Mouse (Mus musculus): ENCODE data around the gene Arhgef3. TPM values are rescaled to one million over a fixed set of nuclear protein-coding genes. Genes with fewer than 3 reads are reported as not detected.
"Not testable (repeated sequence)": the region's sequence is repeated elsewhere in the genome, so short reads cannot be mapped to it uniquely, and the experiment has no call there.

Gene Arhgef3
- polyA plus RNA-seq, 1 experiment from 2014 or later: 6.6 TPM

DNA sequence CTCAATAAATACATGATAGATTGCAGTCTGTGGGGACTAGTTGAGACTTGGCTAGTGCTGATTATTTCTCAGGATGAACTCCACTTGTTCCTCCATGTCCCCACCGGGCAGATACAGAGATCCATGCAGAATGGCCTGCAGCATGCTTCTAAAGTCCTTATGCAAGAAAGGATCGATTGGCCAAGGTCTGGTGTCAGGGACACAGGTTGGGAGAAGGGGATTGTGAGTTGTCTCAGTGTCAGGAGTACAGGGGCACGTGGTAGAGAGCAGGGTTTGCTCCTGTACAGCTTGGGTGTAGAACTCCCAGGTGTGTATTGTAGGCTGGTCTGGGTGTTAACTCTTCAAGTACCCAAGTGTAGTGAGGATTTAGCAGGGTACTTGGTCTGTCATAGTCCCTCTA, 130.2 kb downstream of the Arhgef3 start:
- H3K9me3 ChIP-seq (replicated peaks): no peaks in the 10 kb centered on the region
- H3K9ac ChIP-seq: no peak overlapping the region
- no peak overlapping the region for H3K4me2 ChIP-seq (replicated peaks)
- H3K4me1 ChIP-seq: no peaks in the 10 kb centered on the region
- ATAC-seq (ENCODE audit: low FRiP score): no peak
- no peaks in the 10 kb centered on the region for H3K36me3 ChIP-seq
- no peaks in the 10 kb centered on the region for H3K27me3 ChIP-seq
- no peak overlapping the region for H3K27ac ChIP-seq
- WGBS: 83% methylated on average over 3 of the region's 3 CpGs
- H3K4me3 ChIP-seq: no peak overlapping the region

DNA sequence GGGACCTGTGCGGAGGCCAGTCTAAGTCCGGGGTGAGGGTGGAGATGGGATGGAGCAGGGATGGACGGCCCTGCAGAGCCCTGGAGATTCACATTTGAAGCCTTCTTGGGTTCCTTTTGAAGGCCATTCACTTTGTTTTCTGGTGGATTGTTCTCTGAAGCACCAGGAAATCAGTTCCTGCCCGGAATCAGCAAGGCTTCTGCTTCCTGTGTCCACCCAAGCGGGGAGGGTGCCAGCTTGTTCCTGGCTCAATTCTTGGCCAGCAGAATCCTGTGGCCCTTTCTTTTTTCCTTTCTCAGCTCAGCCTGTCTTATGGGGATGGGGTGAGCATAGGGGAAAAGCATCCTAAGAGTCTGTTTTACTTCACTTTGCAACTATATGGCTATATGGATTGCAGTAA, 131.7 kb downstream of the Arhgef3 start:
- Histone ChIP-seq H3K27ac (no peak overlapping the region), H3K36me3 (no peaks in the 10 kb centered on the region), H3K9me3 (replicated peaks) (no peaks in the 10 kb centered on the region), H3K4me3 (no peak overlapping the region), H3K4me1 (no peaks in the 10 kb centered on the region), H3K9ac (no peak overlapping the region), H3K27me3 (no peaks in the 10 kb centered on the region), H3K4me2 (replicated peaks) (no peak overlapping the region)
- ATAC-seq (ENCODE audit: low FRiP score): no peak
- 78% methylated on average over 5 of the region's 5 CpGs for WGBS

DNA sequence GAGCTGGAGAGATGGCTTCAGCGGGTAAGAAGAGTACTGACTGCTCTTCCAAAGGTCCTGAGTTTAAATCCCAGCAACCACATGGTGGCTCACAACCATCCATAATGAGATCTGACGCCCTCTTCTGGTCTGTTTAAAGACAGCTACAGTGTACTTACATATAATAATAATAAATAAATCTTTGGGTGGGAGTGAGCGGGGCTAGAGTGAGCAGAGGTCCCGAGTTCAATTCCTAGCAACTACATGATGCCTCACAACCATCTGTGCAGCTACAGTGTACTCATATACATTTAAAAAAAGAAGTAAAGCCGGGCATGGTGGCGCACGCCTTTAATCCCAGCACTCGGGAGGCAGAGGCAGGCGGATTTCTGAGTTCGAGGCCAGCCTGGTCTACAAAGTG, 132.2 kb downstream of the Arhgef3 start:
- not testable (repeated sequence) for ATAC-seq (ENCODE audit: low FRiP score); H3K27ac ChIP-seq; H3K9me3 ChIP-seq (replicated peaks); H3K27me3 ChIP-seq; H3K9ac ChIP-seq; H3K4me1 ChIP-seq; H3K4me2 ChIP-seq (replicated peaks); H3K4me3 ChIP-seq; H3K36me3 ChIP-seq
- 86% methylated on average over 10 of the region's 10 CpGs for WGBS

DNA sequence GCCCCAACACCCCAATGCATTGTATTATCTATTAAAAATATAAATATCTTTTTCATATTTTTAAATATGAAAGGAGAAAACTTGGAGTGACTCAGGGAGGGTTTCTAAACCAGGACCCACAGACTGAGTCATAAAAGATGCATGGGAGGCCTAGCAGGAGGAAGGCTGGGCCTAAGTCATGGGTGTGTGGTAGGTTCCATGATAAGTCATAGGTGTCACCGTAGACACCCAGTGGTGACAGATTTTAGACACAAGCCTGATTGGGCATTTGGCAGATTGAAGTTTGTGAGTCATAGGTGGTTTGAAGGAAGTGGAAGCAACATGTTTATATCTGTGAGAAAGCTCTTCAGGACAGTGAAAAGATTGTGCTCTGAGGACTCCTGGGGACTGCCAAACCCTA, 134.4 kb downstream of the Arhgef3 start:
- ATAC-seq (ENCODE audit: low FRiP score): no peak
- H3K36me3 ChIP-seq: no peaks in the 10 kb centered on the region
- no peak overlapping the region for H3K4me3 ChIP-seq
- no peak overlapping the region for H3K9ac ChIP-seq
- H3K9me3 ChIP-seq (replicated peaks): no peaks in the 10 kb centered on the region
- no peak overlapping the region for H3K4me2 ChIP-seq (replicated peaks)
- H3K4me1 ChIP-seq: no peaks in the 10 kb centered on the region
- no peaks in the 10 kb centered on the region for H3K27me3 ChIP-seq
- WGBS: 100% methylated on average over 1 of the region's 1 CpGs
- no peak overlapping the region for H3K27ac ChIP-seq

DNA sequence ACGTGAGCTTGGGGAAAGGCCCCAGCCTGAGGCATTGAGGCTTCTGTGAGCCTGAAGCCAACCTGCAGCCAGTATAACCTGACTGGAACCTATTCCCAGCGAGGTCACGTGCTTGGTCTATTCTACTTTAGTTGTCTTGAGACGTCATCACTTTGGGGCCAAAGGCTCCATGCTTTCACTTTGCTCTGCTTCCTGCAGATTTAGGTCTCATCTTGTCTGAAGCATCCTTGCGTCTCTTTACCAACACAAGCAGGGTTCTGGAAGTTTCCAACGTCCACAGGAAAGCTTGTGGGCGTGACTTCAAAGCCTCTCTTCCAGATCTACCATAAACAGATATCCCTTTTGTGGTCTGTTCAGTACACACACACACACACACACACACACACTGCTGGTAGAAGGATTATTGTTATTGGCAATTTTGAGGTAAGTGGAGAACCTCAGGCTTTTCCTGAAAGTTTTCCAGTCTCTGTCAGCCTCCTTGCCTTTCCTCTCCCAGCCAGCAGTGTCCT, 135.6 kb downstream of the Arhgef3 start:
- no peak for ATAC-seq (ENCODE audit: low FRiP score)
- no peaks in the 10 kb centered on the region for H3K27me3 ChIP-seq
- H3K4me1 ChIP-seq: no peaks in the 10 kb centered on the region
- H3K9ac ChIP-seq: no peak overlapping the region
- no peak overlapping the region for H3K27ac ChIP-seq
- no peaks in the 10 kb centered on the region for H3K36me3 ChIP-seq
- no peak overlapping the region for H3K4me2 ChIP-seq (replicated peaks)
- no peak overlapping the region for H3K4me3 ChIP-seq
- 76% methylated on average over 7 of the region's 7 CpGs for WGBS
- no peaks in the 10 kb centered on the region for H3K9me3 ChIP-seq (replicated peaks)

DNA sequence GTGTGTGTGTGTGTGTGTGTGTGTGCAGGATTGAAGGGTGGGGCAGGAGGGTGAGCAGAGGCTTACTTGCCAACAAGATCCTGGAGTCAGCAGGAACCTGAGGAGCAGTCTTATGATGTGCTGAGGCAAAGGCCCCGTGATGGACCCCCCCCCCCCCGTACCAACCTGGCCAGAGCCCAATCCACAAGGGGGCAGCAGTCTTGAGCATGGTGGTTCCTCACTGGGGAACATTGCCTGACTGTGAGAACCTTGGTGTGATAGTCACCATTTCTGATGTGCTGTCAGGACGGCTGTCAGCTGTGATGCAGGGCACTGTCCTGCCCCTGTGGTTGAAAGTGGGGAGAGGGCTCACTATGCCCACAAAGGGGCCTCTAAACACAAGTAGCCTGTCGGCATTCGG, 138.7 kb downstream of the Arhgef3 start:
- no peaks in the 10 kb centered on the region for H3K36me3 ChIP-seq
- no peak for ATAC-seq (ENCODE audit: low FRiP score)
- H3K4me2 ChIP-seq (replicated peaks): no peak overlapping the region
- H3K4me1 ChIP-seq: no peaks in the 10 kb centered on the region
- H3K9me3 ChIP-seq (replicated peaks): no peaks in the 10 kb centered on the region
- no peak overlapping the region for H3K4me3 ChIP-seq
- no peak overlapping the region for H3K9ac ChIP-seq
- no peak overlapping the region for H3K27ac ChIP-seq
- no peaks in the 10 kb centered on the region for H3K27me3 ChIP-seq
- 87% methylated on average over 5 of the region's 5 CpGs for WGBS

DNA sequence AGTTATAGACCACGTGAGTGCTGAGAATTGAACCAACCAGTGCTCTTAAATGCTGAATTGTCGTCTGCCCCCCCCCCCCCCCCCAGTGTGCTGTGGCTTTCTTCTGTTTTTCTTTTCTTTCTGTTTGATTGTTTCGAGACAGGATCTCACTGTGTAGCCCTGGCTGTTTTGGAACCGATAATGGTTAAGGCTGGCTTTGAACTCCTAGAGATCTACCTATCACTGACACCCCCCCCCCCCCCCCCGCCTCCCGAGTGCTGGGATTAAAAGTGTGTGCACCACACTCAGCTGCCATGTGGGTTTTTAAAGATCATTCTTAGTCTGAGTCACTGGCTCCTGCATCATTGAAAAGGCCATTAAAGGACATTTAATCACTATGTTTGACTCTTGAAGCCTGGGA, 147.7 kb downstream of the Arhgef3 start:
- Histone ChIP-seq H3K4me3 (no peak overlapping the region), H3K9me3 (replicated peaks) (no peaks in the 10 kb centered on the region), H3K27me3 (no peaks in the 10 kb centered on the region), H3K9ac (no peak overlapping the region), H3K4me1 (no peaks in the 10 kb centered on the region), H3K36me3 (no peaks in the 10 kb centered on the region), H3K27ac (no peak overlapping the region), H3K4me2 (replicated peaks) (no peak overlapping the region)
- 55% methylated on average over 6 of the region's 6 CpGs for WGBS
- no peak for ATAC-seq (ENCODE audit: low FRiP score)

DNA sequence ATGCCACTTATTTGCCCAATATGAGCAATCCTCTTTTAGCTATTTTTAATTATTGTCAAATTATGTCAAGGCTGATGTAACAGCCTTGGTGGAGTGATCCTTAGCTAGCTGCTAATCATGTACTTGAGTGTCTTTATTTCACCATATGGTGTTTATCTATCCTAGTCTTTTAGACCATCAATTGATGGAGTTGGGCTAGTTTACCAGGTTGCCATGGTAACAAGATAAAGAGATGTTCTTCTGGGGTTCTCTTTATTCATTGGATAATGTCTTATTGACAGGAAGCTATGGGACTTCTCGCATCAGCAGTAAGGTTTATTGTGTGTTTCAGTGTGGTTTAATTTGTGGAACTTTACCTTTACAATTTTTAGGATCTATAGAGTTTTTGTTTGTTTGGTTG, 151.9 kb downstream of the Arhgef3 start:
- H3K4me1 ChIP-seq: peaks cover 5% of the 10 kb centered on the region
- H3K27me3 ChIP-seq: no peaks in the 10 kb centered on the region
- H3K9ac ChIP-seq: no peak overlapping the region
- 59% methylated on average over 1 of the region's 1 CpGs for WGBS
- no peaks in the 10 kb centered on the region for H3K36me3 ChIP-seq
- no peak for ATAC-seq (ENCODE audit: low FRiP score)
- H3K9me3 ChIP-seq (replicated peaks): no peaks in the 10 kb centered on the region
- no peak overlapping the region for H3K27ac ChIP-seq
- H3K4me3 ChIP-seq: no peak overlapping the region
- no peak overlapping the region for H3K4me2 ChIP-seq (replicated peaks)

DNA sequence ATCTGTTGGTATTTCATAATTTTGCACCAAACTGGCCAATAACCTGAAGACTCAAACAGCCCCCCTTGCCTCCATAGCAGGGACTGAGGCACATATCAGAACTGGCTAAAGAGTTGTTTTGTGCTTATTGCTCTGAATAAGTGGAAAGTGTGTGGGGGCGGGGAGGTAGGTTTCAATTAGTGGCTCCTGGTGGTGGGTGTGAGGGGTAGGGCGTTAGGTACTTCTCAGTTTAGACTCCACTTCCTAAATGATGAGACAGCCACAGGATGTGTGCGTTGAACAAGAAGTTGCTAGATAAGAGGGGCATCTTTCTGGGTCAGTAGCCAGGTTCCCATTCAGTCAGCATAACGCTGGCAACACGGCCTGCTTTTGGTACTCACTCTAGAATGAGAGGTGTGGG, 153.4 kb downstream of the Arhgef3 start:
- no peak overlapping the region for H3K4me3 ChIP-seq
- H3K4me2 ChIP-seq (replicated peaks): no peak overlapping the region
- peaks cover 17% of the 10 kb centered on the region for H3K4me1 ChIP-seq
- no peak overlapping the region for H3K27ac ChIP-seq
- WGBS: 47% methylated on average over 5 of the region's 5 CpGs
- H3K27me3 ChIP-seq: no peaks in the 10 kb centered on the region
- ATAC-seq (ENCODE audit: low FRiP score): no peak
- H3K9ac ChIP-seq: no peak overlapping the region
- H3K36me3 ChIP-seq: no peaks in the 10 kb centered on the region
- no peaks in the 10 kb centered on the region for H3K9me3 ChIP-seq (replicated peaks)

DNA sequence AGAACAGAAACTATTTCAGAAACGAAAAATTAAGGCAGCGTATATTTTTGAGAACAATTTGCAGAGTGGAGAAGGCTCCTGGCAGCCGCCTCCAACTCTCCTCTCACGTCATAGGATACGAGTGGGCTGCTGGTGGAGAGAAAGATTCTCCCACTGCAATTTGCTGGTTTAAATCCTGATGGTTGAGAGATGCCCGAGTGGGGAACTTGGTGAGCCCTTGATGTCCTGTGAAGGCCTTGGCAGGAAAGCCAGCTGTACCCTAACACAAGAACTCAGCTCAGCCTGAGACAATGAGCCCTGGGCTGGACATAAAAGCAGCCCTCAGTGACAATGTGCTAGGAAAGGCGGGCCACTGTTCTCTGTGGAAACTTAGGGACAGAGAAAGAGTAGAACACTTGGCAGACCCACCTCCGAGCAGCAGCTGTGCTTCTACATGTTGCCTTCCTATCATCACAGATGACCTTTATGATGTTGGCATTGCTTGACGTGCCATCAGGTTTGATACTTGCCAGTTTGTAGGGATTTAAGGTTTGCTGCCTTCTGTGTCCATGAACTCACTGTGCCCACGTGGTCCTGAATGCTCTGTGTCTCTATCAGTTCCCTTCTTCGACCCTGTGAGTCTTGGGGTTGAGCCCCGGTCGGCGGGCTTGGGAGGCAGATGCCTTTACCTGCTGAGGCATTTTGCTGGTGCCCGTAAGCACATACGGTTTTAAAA, 154.4 kb downstream of the Arhgef3 start:
- no peak overlapping the region for H3K4me2 ChIP-seq (replicated peaks)
- H3K4me1 ChIP-seq: peaks cover 17% of the 10 kb centered on the region
- no peaks in the 10 kb centered on the region for H3K27me3 ChIP-seq
- 87% methylated on average over 16 of the region's 16 CpGs for WGBS
- ATAC-seq (ENCODE audit: low FRiP score): no peak
- H3K9me3 ChIP-seq (replicated peaks): no peaks in the 10 kb centered on the region
- no peak overlapping the region for H3K4me3 ChIP-seq
- H3K9ac ChIP-seq: no peak overlapping the region
- no peak overlapping the region for H3K27ac ChIP-seq
- H3K36me3 ChIP-seq: no peaks in the 10 kb centered on the region

DNA sequence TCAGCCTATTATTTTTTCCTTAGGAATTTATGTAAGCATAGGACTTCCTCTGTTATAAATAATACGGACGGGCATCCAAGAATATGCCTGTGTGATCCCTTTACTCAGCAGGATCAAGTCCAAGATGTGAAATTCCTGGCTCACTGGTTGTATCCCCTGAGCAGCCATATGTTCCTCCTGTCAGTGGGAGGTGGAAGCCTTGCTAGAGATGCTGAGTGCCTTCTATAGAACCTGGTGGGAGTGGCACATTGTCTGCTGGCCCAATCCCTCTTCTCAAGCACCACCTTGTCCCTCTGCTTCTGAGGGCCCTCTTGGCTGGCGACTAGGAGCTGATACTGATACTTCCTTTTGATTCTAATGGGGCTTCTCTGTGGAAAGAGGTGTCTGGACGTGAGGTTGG, 155.1 kb downstream of the Arhgef3 start:
- Histone ChIP-seq H3K36me3 (no peaks in the 10 kb centered on the region), H3K27ac (no peak overlapping the region)

DNA sequence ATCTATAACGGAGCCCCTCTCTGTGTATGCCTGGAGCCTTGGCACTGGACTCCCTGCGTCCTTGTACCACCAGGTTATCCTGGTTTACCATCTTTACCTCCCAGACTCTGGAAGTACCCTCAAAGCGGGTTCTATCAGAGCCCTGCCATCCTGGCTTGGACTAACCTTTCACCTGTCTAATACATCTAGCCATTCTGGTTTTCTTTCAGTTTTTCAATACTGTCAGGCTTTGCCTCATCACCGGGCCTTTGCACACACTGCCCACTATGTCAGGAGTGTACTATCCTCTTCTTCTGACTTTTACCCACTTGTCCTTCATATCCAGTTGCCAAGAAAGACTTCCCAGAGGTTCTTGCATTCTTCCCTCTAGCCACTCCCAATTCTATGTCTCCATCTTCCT, 155.8 kb downstream of the Arhgef3 start:
- Histone ChIP-seq H3K9me3 (replicated peaks) (no peaks in the 10 kb centered on the region), H3K4me1 (peaks cover 17% of the 10 kb centered on the region), H3K4me3 (no peak overlapping the region), H3K27me3 (no peaks in the 10 kb centered on the region), H3K36me3 (no peaks in the 10 kb centered on the region), H3K27ac (no peak overlapping the region), H3K4me2 (replicated peaks) (no peak overlapping the region), H3K9ac (no peak overlapping the region)
- WGBS: 87% methylated on average over 4 of the region's 4 CpGs
- ATAC-seq (ENCODE audit: low FRiP score): no peak

More for the DNA sequence above, 155.1 kb downstream of the Arhgef3 start:
- 72% methylated on average over 4 of the region's 4 CpGs for WGBS
- H3K9me3 ChIP-seq (replicated peaks): no peaks in the 10 kb centered on the region
- no peak overlapping the region for H3K9ac ChIP-seq
- H3K4me2 ChIP-seq (replicated peaks): no peak overlapping the region
- no peaks in the 10 kb centered on the region for H3K27me3 ChIP-seq
- H3K4me1 ChIP-seq: peaks cover 17% of the 10 kb centered on the region
- H3K4me3 ChIP-seq: no peak overlapping the region
- ATAC-seq (ENCODE audit: low FRiP score): no peak

DNA sequence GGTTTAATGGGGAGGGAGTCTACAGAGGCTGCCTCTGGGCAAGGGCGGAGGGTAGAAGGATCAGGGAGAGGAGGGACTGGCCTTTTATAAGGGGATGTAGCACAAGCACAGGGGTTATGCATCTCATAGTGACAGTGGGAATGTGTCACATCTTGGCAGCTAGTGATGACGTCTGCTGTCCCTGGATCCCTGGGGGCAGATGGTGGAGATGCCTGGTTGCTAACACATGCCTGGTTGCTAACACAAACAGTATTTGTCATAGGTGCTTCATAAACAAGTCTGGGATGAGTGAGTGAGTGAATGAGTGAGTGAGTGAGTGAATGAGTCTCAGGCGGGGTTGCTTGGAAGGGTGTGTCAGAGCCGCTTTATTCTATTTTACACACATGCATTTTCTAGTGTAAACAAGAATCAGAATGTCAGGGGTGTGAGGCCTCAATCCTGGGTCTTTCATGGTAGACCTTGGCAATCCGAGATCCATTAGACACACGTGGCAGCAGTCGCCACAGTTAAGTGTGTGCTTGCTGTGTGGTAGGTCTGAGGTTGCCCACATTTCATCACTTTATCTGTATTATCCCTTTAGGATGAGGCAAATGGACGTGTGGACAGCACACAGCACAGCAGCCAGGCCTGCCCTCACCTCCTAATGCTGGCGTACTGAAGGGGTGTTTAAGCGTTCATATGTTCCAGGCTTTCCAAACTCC, 156.8 kb downstream of the Arhgef3 start:
- Histone ChIP-seq H3K9me3 (replicated peaks) (no peaks in the 10 kb centered on the region), H3K4me1 (peaks cover 17% of the 10 kb centered on the region), H3K27me3 (no peaks in the 10 kb centered on the region), H3K27ac (peak overlapping the region; percentile 64; the same call in 1 of the 2 replicates), H3K9ac (no peak overlapping the region), H3K36me3 (no peaks in the 10 kb centered on the region), H3K4me2 (replicated peaks) (no peak overlapping the region), H3K4me3 (no peak overlapping the region)
- no peak for ATAC-seq (ENCODE audit: low FRiP score)
- 68% methylated on average over 10 of the region's 10 CpGs for WGBS

All from hindbrain, embryonic 12.5 days (tissue).